Mouse (Mus musculus): ENCODE data around the gene Gde1. TPM values are rescaled to one million over a fixed set of nuclear protein-coding genes. Genes with fewer than 3 reads are reported as not detected.

Gde1 gene
- polyA plus RNA-seq (2012; rRNA removed) = 132 and 144 TPM in 2 replicates

DNA sequence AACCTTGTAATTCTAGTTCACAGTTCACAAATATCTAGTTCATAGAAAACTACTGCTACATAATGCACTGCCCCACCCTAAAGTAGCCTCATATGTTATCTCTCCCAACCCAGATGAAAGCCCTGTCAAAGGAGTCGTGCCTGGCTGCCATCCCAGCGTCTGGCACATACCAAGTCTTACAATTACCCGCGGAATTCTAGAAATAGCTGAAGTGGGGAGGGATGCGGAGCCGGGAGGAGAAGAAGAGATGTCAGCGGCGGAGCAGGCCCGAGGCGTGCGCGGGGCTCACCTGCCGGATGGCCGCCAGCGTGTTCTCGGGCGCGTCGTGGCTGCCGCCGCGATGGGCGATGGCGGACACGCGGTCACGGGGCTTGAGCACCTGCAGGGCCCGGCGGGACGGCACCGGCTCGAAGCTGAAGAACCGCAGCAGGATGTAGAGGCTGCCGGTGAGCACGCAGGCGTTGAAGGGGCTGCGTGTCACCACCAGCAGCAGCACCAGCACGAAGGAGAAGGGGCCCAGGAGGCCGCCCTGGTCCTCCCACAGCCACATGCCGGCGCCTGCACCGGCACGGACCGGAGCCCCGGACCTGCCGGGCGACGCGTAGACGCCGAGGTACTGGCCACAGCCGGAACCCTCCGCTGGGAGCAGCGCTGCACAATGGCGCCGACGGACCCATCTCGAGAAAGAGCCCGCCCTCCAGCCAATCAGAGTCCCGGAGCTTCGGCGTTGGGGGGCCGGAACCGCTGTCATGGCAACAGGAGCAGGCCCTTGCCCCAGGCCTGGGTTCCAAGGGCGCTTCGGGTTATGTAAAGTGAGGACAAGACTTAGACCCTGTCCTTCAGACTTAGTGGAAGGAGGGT lies at the start of gene Gde1:
TSS of gene Gde1 (minus strand) at position 678 of the 861 bp plus-strand sequence.

DNA sequence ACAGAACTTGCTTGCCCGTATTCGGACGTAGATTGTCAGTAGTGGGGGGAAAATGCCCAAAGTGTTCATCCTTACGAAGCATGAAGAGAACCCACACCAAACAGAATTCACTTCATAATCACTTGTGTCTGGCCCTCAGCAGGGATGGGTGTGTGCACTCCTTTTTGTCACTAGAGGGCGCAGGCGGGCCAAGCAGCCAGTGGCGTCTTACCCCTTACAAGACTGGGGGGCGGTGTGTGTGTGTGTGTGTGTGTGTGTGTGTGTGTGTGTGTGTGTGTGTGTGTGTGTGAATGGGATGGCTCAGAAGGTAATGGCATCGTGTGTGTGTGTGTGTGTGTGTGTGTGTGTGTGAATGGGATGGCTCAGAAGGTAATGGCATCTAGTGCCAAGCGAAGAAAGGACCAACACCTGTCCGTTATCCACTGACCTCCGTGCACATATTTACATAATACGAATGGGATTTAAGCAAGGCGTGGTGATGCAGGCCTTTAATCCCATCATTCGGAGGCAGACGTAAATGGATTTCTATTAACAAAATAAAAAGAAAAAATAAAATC lies 34.5 kb upstream of the Gde1 start, which contains the start of gene Vps35l:
TSS of gene Vps35l (plus strand) at position 252 of the 557 bp plus-strand sequence.

GRCm38 (mm10) chr7:118712228-118713173 lies 6.9 kb upstream of the Gde1 start, which contains the start of gene Ccp110:
TSS of gene Ccp110 (plus strand) at chr7:118712552.

Other genes with a start within 250 kb of the Gde1 start
- 2.7 and 5.3 TPM in 2 replicates for gene Itpripl2, start 213.8 kb downstream of the Gde1 start, polyA plus RNA-seq (2012; rRNA removed)
- gene Coq7, start 172.4 kb downstream of the Gde1 start, polyA plus RNA-seq (2012; rRNA removed) = 71.8 and 75.7 TPM in 2 replicates
- 8.7 and 9.4 TPM in 2 replicates for gene Tmc7, start 121.0 kb downstream of the Gde1 start, polyA plus RNA-seq (2012; rRNA removed)
- 0.33 and 0.36 TPM in 2 replicates for gene Tmc5, start 108.5 kb downstream of the Gde1 start, polyA plus RNA-seq (2012; rRNA removed)
- 53.7 and 61.7 TPM in 2 replicates for gene Ccp110, start 6.8 kb upstream of the Gde1 start, polyA plus RNA-seq (2012; rRNA removed)
- gene Vps35l, start 34.4 kb upstream of the Gde1 start, polyA plus RNA-seq (2012; rRNA removed) = 73.2 and 76.2 TPM in 2 replicates
- gene Iqck, start 150.0 kb upstream of the Gde1 start, polyA plus RNA-seq (2012; rRNA removed) = 4.7 and 5.5 TPM in 2 replicates
- gene Knop1, start 150.5 kb upstream of the Gde1 start, polyA plus RNA-seq (2012; rRNA removed) = 31.1 and 35.8 TPM in 2 replicates

Measured in central nervous system, embryonic 14 days (tissue).